ENCODE assay signal across 9 mouse cellular contexts in genomic region chr17:65325249-65325648, GRCm38 (mm10).
DNase-seq lines count a peak whose midpoint lies in the region; TF ChIP-seq lines count a peak whose summit lies in the region.
"Had no signal": no experiment of that assay in that cellular context is flagged by ENCODE, and none has a peak within 500 bp of the region (broad histone marks: within the 10 kb centered on the region; RNA-seq: fewer than 3 reads in every experiment).

No protein-coding gene starts in this region.

- no peak for TF ChIP-seq EP300 in heart, adult 2 months (IDR thresholded peaks at IDR 0.05; ENCODE audit: insufficient read depth, low read depth, low read length)

- DNase-seq in heart, adult 2 months: peak; percentile 5 to 29
- DNase-seq in heart, postnatal 25 days (ENCODE audit: low spot score): no peak
- peak; percentile 69 for DNase-seq in 3T3-L1 (ENCODE audit: low read depth, low spot score)
- DNase-seq in ZHBTc4 (ENCODE audit: low read depth, low spot score): peak; percentile 73
- DNase-seq in kidney, postnatal 4 days: peak; percentile 47 to 54
- DNase-seq in mesoderm, embryonic 11.5 days (ENCODE audit: low read depth, low spot score): peak; percentile 48
- no peak for DNase-seq in spleen, postnatal 4 days (ENCODE audit: low spot score in 2 of 2)

- H3K27ac ChIP-seq in heart, adult 2 months: no peak overlapping the region
- no peak overlapping the region for H3K27ac ChIP-seq in cortical plate, adult 2 months (ENCODE audit: insufficient read depth, low read length)
- H3K27ac ChIP-seq: limb, embryonic 12.5 days had no signal

- H3K4me1 ChIP-seq in heart, adult 2 months (ENCODE audit: control insufficient read depth, insufficient read depth, low read length): no peaks in the 10 kb centered on the region
- no peaks in the 10 kb centered on the region for H3K4me1 ChIP-seq in cortical plate, adult 2 months (ENCODE audit: control insufficient read depth, insufficient read depth, low read length)
- H3K4me1 ChIP-seq: limb, embryonic 12.5 days had no signal

- no peaks in the 10 kb centered on the region for H3K79me2 ChIP-seq in heart, adult 2 months (replicated peaks; ENCODE audit: control insufficient read depth, insufficient read depth, low read length)

- 10% methylated on average over 2 of the region's 2 CpGs for WGBS in heart, adult 2 months

- no peaks in the 10 kb centered on the region for H3K36me3 ChIP-seq in heart, adult 2 months (ENCODE audit: control insufficient read depth, insufficient read depth, low read length)
- H3K36me3 ChIP-seq: limb, embryonic 12.5 days had no signal

- H3K9ac ChIP-seq in heart, adult 2 months (ENCODE audit: low read depth, low read length): no peak overlapping the region
- H3K9ac ChIP-seq: limb, embryonic 12.5 days had no signal

- TF ChIP-seq CTCF in heart, adult 2 months (IDR thresholded peaks at IDR 0.05): peak; percentile 80
- TF ChIP-seq CTCF in cortical plate, adult 2 months (IDR thresholded peaks at IDR 0.05; ENCODE audit: extremely low read depth, insufficient read depth, low read length): peak; percentile 70

- no peaks in the 10 kb centered on the region for H3K27me3 ChIP-seq in heart, adult 2 months (ENCODE audit: control insufficient read depth, insufficient read depth, low read length)
- H3K27me3 ChIP-seq: limb, embryonic 12.5 days had no signal

- no peak for TF ChIP-seq POLR2A in heart, adult 2 months (IDR thresholded peaks at IDR 0.05; ENCODE audit: insufficient read depth, low read depth, low read length)
- TF ChIP-seq POLR2A in cortical plate, adult 2 months (IDR thresholded peaks at IDR 0.05; ENCODE audit: extremely low read depth, insufficient read depth, low read length): no peak

- H3K4me3 ChIP-seq in heart, adult 2 months: no peak overlapping the region
- H3K4me3 ChIP-seq in cortical plate, adult 2 months (ENCODE audit: insufficient read depth, low read length): no peak overlapping the region
- H3K4me3 ChIP-seq: limb, embryonic 12.5 days had no signal

- intact Hi-C loops in heart, adult 2 months (cut with DNase I): loop anchor here (10.0 kb wide), 3 partner anchors 240 to 830 kb away; no protein-coding TSS in a partner anchor
- intact Hi-C loops in heart, postnatal 25 days (cut with DNase I): loop anchor here (10.0 kb wide), 1 partner anchor 250 kb away; no protein-coding TSS in a partner anchor

Comparison
In these comparisons a context has a peak if more than half of its experiments do, and no peak if none do; other contexts are left out.
1. DNase-seq: peak in heart, adult 2 months (2 of 2), 3T3-L1 (single experiment), ZHBTc4 (single experiment), kidney, postnatal 4 days (2 of 2) and mesoderm, embryonic 11.5 days (single experiment); none in heart, postnatal 25 days (single experiment) and spleen, postnatal 4 days (0 of 2).